Mouse (Mus musculus): Measurements from ENCODE around the gene Olfr859.
"Not testable (repeated sequence)": the region's sequence is repeated elsewhere in the genome, so short reads cannot be mapped to it uniquely, and the experiment has no call there.

Gene Olfr859

DNA sequence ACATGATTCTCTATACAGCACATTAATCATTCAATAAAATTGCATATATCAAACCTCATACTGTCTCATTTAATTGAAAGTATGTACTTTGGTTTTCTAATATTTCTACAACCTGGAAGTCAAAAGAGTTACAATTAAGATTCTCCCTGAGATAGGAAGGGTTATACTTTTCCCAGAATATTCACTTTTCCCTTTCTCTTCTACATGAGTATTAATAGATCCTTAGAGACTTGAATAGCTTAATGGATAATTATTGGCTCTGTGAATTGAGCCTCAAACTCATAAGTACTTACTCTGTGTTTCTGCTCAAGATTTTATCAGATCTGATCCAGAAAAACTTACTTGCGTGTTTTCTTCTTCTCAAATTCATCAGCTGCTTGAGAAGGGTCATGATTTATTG lies at the start of gene Olfr859:
Olfr859 (plus strand) TSS at position 301 of the 400 bp plus-strand sequence.
- not testable (repeated sequence) for DNase-seq

DNA sequence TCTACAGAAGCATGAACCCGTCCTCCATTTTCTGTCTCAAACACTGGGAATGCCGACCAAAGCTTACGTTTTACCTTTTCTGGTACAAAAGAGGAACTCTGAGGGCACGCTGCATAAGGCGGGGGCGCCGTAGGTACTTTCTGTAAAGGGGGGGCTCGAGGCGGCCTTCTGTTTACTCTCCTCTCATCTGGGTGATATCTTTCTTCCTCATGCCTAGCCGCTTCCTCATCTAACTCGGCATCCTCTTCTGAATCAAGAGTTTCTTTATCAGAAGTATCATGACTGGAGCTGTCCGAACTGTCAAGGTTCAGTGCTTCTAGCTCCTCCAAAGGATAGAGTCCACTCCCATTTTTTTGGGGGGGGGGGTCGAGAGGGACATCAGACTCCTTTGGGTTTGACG lies 35.6 kb upstream of the Olfr859 start:
- DNase-seq = no peak

DNA sequence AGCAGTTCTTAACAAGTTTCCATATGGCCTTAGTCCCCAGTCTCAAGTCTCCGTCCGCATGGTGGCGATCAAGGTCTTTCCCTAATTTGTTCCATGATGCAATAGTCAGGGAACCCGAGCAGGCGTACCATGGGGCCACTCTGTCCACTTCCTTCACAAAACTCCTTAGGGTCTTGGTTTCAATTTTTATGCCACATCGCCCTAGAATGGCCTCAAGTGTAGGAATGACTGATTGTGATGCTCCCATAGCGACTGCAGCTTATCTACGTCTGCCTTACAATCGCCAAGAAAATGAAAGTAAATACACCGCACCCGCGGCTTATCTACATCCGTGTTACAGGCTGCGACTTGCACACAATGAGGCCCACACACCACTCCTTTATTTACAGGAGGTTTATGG lies 35.0 kb upstream of the Olfr859 start:
- no peak for DNase-seq

DNA sequence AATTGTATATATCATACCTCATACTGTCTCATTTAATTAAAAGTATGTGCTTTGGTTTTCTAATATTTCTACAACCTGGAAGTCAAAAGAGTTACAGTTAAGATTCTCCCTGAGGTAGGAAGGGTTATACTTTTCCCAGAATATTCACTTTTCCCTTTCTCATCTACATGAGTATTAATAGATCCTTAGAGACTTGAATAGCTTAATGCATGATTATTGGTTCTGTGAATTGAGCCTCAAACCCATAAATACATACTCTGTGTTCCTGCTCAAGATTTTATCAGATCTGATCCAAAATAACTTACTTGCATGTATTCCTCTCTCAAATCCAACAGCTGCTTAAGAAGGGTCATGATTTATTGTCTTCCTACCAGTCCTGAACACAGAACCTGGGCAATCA lies 24.7 kb upstream of the Olfr859 start, which contains the start of gene Olfr58:
Olfr58 (plus strand) TSS at position 301 of the 400 bp plus-strand sequence.
- DNase-seq = no peak

DNA sequence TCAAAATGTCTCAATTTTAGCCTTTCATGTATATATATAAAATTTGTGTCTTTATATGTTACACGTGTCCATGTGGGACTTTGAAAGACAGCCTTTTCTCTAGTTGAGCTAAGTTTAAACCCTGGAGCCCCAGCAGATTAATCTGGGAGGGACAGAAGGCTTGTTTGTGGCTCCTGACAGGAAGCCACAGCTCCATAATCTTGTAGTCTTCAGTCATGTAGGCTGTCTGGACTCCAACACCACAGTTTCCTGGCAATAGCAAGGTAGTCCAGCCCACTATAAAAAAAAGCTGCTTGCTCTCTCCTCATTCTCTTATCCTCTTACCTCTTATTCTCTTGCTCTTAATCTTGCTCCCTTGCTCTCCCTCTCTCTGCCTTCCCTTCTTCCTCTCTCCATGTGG lies 1.7 kb upstream of the Olfr859 start:
- DNase-seq = no peak

DNA sequence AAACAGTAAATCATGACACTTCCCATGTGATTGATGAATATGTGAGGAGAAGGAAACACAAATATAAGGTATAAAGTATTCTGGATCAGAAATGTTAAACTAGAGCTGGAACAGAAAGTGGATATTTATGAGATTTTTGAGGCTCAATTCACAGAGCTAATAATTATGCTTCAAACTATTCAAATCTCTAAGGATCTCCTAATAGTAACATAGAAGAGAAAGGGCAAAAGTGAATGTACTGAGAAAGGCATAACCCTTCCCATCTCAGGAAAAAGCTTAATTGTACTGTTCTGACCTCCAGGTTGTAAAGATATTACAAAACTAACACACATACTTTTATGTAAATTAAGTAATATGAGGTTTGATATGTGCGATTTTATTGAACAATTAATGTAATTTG lies 44.9 kb downstream of the Olfr859 start, which contains the start of gene Olfr860:
Olfr860 (minus strand) TSS at position 101 of the 400 bp plus-strand sequence.
- no peak for DNase-seq

Measured in kidney, adult 11 months (tissue).